Mouse (Mus musculus) bone marrow, adult 2 months (tissue): ENCODE measurements around the gene Lmnb2.
A peak's percentile ranks its signal among the peaks of the same experiment; 100 is the strongest.

ENCODE experiments used
- CTCF ChIP-seq: fragments of 200-500 bp; IDR thresholded peaks from 2 replicates; pipeline ENCODE4 v1.5.1; 2011; ENCODE audit warnings: low read length, control low read depth; ENCODE audit not compliant: control insufficient read depth, insufficient read depth
- POLR2A ChIP-seq: fragments of 200-500 bp; IDR thresholded peaks from 2 replicates; pipeline ENCODE4 v1.6.1; 2011; ENCODE audit warnings: low read depth, mild to moderate bottlenecking, control low read depth, low read length, borderline replicate concordance; ENCODE audit not compliant: control insufficient read depth

DNA sequence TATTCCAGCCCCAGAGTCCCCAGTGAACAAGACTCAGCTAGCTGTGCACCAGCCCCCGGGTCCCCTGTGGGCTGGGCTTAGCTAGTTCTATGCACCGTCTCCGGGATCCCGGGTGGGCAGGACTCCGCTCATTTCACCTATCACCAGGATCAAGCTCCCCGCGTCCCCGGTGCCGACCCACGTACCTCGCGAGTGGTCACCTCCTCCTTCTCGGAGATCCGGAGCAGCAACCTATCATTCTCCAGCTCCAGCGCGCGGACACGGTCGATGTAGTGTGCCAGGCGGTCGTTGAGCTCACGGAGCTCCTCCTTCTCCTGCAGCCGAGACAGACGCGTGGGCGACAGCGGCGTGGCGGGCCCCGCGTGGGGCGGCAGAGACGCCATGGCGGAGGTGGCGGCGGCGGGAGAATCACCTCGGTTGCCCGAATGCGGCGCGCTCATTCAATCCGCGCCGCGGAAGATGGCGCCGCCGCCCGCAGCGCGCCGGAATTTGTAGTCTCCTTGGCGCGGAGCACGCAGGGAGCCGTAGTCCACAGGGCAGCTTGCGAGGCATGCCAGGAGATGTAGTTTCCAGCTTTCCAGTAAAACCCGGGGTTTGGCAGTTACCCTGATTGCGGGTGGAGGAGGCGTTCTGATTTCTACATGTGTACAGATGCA lies at the start of gene Lmnb2:
- TF ChIP-seq CTCF = no peak
- TF ChIP-seq POLR2A = peak; percentile 31; the same call in 1 of the 2 replicates
